Mouse (Mus musculus) MEL-GATA-1-ER (cell line): ENCODE measurements around the gene Dagla.

Experiments used
- DNase-seq: peaks from one replicate; pipeline ENCODE4 v3.0.0-alpha.2; 2012; ENCODE audit warnings: low read depth; ENCODE audit errors: extremely low read depth

Dagla gene

DNA sequence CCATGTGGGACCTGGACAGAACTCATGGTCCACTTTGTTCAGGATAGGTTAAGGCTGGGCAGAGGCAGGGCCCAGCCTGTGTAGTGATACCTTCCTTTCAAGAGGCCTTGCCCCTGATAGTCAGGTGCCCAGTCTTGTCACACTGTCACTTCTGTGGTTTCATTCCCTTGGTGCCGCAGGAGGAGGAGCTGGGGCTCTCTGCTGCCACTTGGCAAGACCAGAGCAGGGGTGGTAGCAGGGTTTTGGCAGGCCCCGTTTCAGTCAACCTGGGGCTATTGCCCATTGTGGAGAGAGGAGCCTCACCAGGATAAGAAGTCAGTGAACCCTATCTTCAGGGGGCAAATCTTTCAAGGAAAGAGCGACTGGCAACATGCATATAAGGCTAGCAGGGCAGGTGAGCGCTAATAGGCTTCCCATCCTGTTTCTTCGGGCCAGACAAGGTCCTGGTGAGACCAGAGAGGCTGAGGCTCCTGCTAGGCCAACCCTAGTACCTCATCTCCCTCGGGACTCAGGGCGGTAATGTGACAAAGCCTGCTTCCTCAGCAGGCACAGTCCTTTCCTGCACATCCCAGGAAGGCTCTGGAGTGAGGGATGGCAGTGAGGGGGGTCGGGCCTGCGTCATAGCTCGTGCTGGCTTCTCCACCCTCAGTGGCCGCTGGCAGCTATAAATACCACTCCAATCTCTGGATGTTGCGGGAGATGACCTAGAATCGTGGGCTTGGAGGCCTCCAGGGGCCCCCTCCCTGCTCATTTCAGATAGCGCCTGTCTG lies 23.7 kb downstream of the Dagla start:
- DNase-seq, result no peak

DNA sequence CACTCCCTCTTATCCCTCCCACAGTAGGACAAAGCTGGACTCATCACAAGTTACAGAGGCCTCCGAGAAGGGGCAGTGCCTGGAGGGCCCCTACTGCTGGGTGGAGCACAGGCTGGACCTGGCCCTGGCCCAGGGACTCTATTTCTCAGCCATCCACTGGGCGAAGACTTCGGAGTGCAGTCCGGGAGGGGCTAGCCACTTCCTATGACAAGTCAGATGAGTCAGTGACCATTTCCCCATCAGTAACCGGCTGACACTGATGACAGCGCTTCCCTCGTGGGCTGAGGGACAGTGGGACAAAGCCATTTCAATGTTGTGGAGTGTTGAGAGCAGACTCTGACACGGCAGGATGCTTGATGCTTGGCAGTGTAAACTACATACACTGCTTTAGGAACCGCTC lies 25.0 kb downstream of the Dagla start:
- no peak for DNase-seq

DNA sequence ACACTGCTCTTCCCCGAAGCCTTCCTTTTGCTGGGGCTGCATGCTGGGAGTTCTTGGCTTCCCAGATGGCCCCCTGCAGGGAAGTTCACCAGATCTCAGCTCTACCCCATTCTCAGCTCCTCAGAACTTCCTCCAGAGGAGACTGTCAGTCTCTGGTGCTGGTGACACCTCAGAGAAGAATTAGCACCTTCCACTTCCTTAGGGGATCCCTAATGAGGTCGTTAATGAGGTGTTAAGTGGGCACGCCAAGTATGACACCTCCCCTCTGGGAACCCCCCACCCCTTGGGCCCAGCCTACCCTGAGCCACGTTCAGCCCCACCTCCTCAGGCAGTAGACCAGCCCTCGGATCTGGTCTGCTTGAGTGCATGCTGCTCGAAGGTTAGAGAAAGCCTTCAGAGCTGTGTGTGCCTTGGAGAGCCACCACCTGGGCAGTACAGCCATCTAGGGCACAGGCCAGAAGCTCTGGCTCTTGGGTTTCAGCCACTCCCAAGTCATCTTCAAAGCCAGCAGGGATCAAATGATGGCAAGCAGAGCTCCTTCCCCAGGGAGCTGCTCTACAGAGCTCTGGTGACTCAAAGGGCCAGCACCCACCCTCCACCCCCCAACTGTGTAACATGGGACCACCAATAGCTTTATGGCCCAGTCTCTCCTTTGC lies 25.9 kb downstream of the Dagla start:
- no peak for DNase-seq

DNA sequence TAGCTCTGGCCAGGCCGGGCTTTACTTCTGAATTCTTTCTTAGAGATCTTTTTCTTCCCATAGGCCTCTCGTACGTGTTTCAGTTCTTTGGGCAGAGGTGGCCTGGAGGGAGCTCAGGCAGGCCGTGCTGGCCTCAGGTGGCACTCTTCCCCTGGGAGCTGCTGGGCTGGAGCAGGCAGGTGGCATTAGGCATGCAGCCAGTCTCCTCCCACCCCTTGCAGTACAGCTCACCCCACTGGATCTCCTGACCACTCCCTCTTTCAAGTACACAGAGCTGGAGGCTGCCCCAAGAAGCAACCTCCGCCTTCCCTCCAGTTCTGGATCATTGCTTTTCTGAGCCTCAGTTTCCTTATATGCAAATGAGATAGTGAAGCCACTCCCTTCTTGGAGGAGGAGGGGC lies 26.9 kb downstream of the Dagla start:
- no peak for DNase-seq

DNA sequence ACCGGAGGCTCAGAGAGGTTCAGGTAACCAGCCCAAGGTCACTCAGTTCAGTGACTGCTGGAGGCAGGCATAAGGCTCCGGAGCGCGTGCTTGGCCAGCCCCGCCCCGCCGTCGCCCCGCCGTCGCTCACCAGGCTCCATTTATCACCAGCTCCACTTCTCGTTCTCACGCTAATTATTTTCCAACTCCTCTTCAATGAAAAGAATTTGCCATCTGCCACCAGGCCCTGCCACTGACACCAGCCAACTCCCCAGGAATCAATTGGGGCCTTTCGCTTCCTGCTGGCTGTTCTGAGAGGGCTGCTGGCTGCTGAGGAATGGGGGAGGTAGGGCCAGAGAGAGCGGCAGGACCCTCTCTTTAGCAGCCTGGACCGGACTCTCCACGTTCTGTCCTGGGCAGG lies 27.3 kb downstream of the Dagla start:
- no peak for DNase-seq

DNA sequence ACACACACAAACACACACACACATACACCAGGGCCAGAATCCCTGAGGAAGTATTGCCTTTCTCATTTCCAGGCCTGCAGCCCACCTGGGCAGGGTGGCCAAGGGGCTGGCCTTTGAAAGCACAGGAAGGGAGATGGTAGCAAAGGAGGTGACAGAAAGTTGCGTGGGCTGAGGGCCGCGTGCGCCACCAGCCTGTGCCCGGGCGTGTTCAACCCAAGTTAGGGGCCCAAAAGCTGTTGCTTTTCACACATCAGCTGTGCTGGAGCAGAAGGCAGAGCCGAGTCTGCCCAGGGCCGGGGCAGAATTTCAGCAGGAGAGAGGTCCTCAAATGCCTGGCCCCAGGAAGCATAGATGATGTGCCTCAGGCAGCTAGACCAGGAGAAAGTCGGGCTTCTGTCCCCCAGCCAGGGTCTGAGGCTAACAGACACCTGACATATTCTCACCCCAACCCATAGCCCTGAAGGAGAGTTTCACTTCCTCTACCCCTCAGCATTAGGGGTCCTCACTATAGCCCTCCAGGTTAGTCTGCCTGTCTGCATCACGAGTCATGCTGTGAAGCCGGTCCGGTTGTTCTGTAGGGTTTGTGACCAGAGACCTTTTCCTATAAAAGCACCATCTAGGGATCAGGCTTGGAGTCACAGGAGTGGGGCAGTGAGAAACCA lies 28.1 kb downstream of the Dagla start:
- no peak for DNase-seq

DNA sequence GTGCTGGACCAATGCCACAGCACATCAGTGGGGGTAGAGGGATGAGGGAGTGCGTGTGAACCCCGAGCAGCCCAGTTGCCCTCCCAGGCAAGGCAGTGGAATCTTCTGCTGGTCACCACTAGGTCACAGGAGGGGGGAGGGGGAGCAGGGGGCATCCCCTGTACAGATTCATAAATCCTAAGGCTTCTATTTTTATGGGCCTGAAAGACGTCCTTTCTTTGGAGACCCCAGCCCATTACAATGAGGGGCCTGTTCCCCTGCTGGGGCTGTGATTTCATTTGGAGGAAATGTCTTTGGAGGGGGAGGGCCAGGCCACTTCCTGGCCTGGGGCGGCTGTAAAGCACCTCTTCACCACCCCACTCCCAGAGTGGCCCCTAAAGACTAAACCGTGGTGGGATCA lies 30.6 kb downstream of the Dagla start:
- no peak for DNase-seq

DNA sequence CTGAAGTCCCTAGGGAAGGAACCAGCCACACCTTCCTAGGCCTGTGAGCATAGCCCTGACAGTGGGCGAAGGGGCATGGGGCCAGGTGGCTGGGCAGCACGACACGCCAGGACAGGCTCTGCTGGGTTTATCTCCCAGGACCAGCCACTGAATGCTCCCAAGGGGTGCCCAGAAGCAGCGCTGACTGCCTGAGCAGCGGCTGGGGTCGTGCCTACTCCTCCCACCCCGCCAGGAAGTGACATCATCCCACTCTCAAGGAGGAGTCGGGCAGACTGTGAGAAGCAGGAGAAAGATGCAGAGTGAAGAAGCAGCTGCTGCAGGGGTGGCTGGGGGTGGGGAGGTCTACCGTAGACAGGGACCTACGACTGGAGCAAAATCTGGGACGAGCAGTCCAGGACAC lies 31.9 kb downstream of the Dagla start:
- DNase-seq, result no peak

DNA sequence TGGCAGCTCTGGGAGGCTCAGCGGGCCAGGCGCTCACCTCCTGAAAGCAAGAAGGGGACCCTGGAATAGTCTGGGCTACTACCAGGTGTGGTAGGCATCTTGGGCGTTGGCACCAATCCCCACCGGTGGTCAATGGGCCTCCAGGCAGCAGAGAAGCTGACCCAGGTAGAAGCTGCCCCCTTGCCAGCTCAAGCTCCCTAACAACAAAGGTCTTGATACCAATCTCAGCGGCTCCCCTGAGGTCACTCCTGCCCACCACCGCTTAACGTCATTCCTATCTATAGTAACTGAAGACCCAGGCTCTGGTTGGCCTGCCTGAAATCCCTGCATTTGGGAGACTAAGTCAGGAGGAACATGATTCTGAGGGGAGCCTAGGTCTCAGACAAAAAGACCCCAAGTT lies 33.1 kb downstream of the Dagla start:
- DNase-seq, result no peak

DNA sequence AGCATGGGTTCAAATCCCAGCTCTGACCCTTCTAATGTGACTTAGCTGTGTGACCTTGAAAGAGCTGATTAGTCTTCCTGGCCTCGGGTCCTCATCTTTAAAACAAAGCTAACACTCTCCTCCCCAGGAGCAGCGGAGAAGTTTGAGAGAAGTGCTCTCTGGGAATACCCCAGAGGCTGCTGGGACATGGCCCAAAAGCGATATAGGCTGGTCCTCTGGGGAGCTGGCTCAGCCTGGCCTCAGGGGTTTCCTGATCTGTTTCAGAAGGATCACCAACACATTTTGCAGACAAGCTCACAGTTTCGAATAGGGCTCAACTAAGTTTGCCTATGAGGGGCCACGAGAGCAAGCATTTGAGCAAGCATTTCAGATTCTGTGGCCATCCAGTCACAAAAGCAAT lies 34.3 kb downstream of the Dagla start:
- DNase-seq, result no peak

DNA sequence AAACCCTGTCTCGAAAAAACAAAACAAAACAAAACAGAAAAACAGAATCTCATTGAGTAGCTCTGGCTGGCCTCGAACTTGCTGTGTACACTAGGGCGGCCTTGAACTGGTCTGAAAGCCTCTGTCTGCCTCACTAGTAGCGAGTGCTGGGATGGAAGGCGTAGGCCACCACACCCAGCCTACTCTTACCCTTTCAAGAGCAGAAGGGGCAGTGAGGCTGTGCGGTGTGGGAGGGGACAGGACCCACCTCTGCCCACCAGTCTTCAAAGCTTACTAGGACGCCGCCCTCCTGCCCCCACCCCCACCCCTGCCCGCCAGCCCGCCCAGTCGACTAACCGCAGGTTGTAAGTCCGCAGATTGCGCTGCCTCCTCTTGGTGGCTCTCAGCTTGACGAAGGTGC lies 35.8 kb downstream of the Dagla start:
- no peak for DNase-seq

DNA sequence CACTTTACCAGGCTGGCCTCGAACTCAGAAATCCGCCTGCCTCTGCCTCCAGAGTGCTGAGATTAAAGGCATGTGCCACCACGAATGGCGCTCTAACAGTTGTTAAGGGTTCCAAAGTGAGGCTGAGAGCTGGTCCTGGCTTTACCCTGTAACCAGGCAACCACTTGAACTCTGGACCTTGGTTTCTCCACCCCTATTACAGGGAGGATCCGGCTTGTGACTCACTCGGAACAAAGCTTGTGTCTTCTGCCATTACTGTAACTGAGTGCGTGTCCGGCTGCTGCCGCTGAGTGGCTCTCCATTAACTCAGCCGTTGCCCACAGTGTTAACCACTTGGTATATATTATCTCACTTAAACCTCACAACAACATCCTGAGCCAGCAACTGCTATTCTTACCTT lies 36.7 kb downstream of the Dagla start:
- DNase-seq, result no peak

DNA sequence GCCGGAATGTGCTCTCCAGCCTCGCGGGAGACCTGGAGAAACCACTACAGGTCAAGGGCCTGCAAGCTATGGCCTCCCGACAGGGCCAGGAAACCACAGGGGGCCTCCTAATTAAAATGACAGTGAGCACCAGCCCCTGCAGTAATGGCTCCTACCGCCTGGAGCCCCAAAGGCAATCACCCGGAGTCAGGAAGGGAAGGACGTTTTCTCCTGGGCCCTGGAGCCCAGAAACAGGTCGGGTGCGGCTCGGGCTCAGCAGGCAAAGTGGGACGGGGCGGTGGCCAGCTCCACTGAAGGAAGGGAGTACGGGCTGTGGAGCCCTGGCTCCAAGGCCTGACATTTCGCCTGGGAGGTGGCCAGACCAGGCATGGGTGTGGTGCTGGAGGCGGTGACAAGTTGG lies 37.6 kb downstream of the Dagla start:
- DNase-seq, result no peak

DNA sequence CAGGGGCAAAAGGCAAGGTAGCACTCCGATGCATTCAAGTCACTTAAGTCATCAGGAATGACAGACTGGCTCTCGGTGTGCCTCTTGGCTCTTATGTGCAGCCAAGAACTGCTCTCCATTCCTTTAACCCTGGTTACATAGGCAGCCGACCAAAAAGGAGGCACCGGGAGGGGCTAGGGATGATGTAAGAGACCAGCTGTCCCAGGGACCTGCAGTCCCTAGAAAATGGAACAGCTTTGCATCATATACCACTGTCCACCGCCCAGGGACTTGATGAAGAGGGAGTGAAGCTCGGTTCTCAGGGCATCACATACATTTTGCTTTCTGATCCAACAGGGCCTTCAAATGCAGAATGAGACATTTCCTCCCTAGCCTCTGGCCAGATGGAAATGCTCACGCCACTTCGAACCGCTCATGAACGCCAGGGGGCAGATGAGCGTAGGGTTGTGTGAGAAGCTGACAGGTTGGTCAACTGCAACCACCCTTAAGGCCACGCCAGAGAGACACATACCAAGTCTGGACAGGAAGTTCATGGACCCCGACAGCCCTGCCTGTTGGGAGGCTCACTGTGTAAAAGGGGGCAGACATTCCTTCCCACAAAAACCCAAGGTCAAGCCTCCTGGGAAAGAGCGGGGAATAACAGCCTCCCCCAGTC lies 38.4 kb downstream of the Dagla start:
- no peak for DNase-seq

DNA sequence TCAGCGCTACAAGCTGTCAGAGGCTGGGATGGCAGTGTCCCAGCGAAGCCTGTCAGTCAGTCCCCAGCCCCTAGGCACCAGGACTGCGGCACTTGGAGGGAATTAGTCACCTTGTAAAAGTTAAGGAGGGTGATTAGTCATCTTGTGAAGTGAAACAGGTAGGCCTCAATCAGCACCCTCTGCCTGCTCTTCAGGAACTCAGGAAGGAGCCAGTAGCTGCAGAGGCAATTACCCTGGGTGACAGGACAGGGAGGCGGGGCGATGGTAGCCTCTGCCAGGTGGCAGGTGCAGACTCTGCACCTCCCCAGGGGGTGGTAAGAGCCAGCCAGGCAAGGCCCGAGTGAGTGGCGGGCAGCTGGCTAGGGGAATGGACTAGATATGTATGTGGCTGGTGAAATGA lies 43.3 kb downstream of the Dagla start:
- DNase-seq, result no peak

DNA sequence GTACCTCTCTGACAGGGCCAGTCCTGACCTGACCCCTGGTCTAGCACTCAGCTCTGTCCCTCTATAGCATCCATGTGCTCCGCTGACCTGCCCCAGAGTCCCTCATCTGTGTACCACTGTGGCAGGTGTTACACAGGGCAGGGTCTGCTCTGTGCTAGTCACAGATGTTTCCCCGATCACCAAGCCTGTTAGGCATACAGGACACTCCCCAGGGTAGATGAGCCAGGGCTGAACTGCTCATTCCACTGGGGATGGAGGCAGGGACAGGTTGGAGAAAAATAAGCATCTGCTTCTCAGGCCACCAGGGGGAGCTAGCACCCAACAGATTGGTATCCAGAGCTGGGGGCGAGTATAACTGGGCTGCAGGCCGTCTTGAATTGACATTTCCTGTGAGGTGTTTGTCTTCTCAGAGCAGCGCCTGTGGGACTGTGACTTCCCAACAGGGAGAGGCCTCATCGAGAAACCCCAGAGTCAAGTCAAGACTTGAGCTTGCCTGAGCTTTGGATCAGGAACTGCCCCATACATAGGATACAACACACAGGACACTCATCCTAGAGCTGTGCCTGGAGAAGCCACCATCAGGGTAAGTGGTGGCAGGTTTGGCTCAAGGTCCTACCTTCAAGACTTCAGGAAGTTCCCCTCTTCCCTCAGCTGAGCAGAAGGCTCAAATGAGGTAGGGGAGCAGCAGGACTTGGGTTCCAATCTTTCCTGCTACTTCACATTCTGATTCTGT lies 46.2 kb downstream of the Dagla start:
- peak; percentile 33 for DNase-seq

DNA sequence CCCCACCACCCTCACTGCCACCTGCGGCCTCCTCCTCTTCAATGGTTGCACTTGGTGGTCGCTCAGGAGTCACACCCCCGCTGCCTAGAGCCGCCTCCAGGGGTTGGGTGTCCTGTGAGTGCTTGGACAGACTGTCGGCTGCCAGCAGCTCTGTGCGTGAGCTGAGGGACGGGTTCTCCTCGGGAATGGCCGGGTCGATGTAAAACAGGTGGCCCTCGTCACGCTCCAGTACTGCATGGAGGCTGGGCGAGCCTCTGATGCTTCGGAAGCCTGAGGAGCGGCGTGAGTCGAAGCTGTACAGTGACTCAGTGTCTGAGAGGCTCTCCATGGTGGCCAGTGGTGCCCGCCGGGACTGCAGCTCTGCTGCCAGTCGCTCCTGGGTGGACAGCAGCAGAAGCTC lies 56.5 kb downstream of the Dagla start:
- DNase-seq, result no peak

DNA sequence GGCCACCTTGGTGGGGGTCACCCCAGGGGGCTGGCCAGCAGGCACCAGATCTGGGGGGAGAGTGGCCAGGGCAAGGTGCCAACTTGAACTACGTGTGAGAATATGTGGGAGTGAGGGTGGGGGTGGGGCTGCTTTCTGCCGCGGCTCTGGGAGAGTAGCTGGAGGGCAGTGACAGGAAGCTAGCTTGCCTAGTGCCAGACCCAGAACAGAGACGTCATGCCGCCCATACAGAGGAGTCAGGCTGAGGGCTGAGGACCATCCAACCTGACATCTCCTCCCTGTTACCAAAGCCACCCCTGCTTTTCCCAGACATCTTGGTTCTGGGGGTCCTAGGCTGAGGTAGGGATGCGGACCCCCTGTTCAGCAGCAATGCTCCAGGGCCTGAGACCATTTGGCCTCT lies 57.5 kb downstream of the Dagla start:
- no peak for DNase-seq

DNA sequence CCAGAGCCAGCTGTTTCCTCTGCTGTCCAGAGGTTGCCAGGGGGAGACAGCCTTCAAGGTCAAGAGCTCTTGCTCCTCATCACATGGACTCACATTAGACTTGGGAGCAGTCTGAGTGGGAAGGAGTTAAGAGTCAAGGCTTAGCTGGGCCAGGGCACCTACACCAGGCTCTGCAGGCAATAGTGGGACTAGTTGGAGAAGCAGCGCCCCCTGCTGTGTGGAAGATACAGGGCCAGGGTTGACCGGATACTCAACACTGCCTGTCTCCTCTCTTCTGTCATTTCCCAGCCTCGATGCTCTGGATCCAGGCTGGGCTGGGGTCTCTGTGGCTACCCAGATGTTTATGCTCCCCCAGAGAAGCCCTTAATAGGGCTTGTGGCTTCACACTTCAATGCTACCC lies 60.5 kb downstream of the Dagla start:
- peak; percentile 26 for DNase-seq

DNA sequence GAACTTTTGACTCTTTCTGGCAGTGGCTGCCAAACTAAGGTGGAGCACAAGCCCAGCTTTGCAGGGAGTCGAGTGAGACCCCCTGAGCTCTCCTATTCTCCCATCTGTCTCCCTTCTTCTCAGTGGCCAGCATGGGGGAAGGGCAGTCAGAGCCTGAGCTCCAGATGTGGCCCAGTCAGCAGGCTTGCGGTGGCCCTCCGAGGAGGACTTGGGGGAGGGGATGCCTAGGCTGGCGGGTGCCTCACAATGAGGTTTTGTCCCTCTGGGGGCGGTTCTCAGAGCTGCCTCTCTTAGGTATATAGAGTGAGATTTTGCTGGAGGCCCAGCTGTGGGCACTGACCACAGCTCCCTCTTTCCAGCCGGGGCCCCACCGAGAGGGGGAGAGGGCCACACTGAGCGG lies 61.8 kb downstream of the Dagla start:
- no peak for DNase-seq

DNA sequence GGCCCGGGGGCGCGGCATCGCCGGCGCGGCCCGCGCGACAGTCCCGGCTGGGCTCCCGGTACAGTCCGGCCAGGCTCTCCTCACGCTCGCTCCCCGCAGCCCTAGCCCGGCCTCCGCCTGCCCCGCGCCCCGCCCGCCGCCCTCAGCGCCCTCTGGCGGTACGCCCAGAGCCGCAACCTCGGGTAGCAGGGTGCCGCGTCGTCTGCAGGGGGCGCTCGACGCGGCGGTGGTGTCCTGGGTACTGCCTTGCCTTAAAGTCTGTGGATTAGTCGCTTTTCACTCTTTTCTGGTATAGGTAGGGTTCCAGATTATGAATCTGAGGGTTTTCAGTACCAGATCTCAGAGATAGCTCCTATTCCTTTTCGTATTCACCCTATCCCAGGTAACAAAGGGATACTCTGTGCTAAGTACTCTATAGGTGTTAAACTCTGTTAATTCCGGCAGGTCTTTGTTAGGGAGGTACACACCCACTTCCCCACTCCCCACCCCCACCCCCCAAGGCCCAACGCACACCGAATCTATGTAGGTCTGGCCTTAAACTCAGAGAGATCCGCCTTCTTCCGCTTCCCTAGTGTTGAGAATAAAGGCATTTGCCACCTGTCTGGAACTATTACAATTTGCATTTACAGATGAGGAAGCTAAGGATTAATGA lies 63.9 kb downstream of the Dagla start, which contains the start of gene Myrf:
Myrf (minus strand) TSS at position 95 of the 652 bp plus-strand sequence.
- DNase-seq, result peak; percentile 32
